Mouse (Mus musculus) ES-CJ7 (cell line): Measurements from ENCODE around the gene Smarca2.
"Not testable (repeated sequence)": the region's sequence is repeated elsewhere in the genome, so short reads cannot be mapped to it uniquely, and the experiment has no call there.

ENCODE experiments used
- DNase-seq: peaks from one replicate; pipeline ENCODE4 v3.0.0; 2011; ENCODE audit warnings: low read depth, low spot score

Gene Smarca2

DNA sequence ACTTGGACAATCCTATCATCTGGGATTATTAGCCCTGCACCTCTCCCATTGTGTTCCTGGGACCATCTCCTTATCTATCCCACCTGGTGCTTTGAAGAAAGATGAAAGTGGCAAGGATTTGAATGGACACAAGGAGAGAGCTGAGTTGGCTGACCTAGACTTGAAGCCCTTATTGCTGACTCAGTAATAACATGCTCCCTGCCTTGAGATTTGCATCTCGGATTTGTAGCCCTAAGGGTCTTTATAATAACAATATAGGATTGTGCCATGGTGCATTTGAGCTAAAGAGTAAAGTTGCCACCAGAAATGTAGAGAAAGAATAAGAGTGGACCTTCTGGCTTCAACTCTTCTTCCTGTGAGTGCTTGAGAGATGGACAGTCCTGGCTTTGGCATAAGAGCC, 11.4 kb downstream of the Smarca2 start:
- DNase-seq = no peak

DNA sequence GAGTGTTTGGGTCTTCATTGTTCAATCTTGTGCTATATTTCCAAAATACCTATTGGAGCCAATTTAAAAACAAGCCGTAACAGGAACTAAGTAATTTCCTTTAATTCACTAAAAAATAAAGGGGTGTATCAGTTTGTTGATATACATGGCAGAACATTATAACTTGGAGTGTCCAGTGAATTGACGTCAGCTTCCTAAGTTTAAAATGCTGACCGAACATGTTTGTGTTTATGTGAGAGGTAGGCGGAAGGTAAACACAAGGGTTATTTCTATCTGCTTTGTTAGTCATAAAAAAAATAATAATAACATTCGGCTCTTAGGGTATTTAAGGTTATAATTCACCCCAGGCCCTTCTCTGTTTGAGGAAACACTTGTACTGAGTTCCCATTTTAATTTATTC, 12.4 kb downstream of the Smarca2 start:
- DNase-seq = no peak

DNA sequence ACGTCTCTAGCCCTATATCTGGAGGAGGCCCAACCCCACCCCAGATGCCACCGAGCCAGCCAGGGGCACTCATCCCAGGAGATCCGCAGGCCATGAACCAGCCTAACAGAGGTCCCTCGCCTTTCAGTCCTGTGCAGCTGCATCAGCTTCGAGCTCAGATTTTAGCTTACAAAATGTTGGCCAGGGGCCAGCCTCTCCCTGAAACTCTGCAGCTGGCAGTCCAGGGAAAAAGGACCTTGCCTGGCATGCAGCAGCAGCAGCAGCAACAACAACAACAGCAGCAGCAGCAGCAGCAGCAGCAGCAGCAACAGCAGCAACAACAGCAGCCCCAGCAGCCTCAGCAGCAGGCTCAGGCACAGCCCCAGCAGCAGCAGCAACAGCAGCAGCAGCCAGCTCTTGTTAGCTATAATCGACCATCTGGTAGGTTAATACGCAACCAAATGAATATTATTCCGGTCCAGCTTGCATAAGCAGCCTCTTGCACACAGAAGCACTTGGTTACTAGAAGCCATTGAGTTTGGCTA, 25.9 kb downstream of the Smarca2 start:
- no peak for DNase-seq

DNA sequence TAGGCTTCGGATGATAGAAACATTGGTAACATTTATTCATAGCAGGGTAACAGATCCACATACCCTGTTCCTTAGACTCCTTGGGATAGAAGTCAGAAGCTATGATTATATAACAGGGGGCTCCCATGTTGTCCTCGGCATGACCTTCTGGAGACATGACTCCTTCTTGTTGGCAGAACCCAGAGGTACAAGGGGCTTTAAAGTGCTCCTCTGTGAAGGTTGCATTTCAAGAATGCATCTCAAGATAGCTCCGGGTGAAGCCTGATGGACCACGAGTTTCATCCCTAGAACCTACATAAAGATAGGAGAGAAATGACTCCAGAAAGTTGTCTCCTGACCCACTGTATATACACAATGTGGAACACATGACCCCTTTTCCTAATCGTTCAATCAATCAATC, 27.4 kb downstream of the Smarca2 start:
- no peak for DNase-seq

DNA sequence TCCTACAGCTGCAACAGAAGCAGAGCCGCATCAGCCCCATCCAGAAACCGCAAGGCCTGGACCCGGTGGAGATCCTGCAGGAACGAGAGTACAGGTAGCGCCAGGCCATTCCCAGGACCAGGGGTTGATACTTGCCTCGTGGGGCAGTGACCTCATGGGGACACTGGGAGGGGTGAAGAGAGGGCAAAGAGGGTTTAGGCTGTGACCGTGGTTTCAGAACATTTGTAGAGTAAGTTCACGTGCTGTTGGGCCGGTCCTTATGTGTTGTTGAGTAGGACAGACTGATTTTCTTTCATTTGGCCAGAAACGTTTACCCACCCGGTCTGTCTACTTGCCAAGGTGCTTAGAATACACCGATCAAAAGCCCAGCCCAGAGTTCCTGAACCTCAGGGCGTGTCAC, 35.7 kb downstream of the Smarca2 start:
- DNase-seq = no peak

DNA sequence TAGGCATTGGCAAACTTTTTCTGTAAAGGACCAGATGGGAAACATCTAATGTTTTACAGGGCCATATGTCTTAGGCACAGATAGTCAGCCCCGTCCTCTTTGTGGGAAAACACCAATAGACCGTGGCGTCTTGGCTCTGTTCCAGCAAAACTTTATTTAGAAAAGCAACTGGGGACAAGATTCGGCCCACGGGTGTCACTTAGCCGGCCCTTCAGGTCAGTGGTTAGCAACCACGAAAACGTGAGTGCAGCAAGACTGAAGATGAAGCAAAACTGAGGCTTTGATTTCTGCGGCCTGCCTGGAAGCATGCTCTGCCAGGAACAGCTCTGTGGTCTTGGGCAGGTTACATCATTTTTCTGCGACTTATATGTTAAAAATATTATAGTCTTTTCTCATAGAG, 36.4 kb downstream of the Smarca2 start:
- DNase-seq = no peak

DNA sequence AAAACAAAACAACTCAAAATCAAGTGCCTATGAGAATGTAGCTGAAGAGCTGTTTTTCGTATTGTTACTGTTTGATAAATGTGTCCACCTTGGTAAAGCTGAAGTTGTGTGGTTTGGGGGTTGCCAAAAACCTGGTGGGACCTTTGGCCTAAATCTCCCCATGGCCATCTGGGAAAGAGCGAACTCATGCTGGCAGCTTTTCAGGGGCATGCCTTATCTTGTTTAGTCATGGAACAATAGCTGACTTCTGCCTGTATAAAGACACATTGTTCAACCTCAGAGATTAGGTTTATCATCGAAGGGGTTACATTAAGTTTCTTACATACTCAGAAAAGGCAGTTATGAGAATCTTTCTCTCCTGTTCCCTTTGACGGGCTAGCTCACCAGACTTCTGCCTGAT, 38.2 kb downstream of the Smarca2 start:
- no peak for DNase-seq

DNA sequence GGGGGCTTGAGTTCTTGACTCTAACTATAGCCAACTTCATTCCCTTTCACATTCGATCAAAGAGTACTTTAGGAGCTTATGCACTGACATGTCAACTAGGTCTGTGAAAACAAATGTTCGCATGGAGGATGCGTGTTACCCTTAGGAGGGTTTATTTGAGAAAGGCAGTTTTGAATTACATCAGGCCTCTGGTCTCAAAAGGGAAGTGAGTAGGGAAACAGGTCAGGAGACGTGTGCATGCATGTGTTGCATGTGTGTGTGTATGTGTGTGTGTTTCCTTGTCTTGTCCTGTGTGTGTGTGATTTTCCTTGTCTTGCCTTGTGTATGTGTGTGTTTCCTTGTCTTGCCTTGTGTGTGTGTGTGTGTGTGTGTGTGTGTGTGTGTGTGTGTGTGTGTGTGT, 39.1 kb downstream of the Smarca2 start:
- no peak for DNase-seq

DNA sequence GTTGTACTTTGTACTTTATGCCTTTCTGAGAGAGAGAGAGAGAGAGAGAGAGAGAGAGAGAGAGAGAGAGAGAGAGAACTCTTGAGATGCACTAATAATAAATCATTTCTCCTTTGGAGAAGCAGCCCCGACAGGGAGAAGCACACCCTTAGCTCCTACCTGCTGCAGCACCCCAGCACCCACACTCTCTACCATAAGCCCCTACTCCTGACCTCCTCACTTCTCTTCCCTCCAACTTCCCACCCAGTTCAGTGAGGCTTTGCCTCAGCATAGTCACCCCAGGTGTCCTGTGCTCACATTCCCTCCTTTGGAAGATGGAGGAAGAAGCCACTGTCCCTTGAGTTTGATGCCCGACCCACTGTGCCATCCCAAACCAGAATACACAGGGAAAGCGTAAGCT, 40.2 kb downstream of the Smarca2 start:
- no peak for DNase-seq

DNA sequence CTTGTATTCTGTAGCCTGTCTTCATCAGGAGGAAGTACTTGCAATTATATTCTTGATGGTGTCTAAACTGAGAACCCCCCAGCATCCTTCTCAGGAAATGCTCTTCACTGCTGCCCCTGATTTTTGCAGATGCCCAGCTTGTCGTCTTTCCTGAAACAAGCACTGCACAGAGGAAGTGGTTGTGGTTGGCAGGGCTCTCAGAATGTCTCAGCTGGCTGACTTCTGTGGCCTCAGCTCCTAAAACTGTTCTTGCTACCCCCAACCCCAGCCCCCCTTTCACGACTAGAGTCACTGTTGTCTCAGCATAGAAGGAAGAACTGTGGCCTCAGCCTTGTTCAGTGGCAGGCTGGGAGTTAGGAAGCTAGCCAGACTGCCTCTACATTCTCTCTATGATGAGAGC, 41.3 kb downstream of the Smarca2 start:
- no peak for DNase-seq

DNA sequence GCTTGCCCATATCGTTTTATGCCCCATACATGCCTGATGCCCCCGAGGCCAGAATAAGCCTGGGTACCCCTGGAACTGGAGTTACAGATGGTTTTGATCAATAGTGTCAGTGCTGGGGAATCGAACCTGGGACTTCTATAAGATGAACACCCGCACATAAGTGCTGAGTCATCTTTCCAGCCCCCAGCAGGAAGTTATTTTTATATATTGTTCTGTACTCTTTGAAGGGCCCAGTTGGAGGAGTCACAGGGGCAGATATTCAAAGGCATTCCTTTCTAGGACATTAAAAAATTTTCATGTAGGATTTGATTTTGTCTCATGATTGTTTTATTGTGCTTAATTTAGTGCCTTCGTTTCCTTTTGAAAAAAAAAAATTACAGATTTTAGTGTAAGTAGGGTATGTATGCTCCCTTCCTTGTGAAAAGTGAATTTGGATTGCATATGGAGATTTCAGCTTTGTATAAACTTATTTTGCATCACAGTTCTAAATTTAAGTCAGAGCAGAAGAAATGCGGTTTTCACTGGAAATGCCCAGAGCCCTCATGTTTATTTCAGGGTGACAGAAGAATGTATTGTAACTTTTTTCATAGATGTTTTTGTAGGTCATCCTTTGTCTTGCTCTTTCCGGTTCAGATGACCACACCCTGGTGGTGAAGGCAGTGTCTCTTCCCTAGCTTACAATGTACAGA, 45.9 kb downstream of the Smarca2 start:
- no peak for DNase-seq

DNA sequence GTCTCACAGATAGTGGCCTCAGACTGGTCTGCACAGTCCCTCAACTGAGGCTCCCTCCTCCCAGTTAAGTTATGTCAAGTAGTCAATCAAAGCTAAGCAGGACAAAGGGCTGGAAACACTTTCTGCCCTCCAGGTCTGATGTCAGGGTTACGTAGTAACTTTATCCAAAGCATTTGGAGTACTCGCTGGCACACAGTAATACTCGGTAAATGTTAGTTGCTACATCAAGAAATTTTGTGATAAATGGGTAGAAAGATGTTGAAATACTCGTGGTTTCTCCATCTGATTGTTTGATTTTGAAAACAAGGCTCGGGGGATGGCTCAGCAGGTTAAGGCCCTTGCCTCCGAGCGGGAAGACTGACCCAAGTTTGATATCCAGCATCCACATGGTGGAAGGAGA, 53.5 kb downstream of the Smarca2 start:
- DNase-seq = no peak

DNA sequence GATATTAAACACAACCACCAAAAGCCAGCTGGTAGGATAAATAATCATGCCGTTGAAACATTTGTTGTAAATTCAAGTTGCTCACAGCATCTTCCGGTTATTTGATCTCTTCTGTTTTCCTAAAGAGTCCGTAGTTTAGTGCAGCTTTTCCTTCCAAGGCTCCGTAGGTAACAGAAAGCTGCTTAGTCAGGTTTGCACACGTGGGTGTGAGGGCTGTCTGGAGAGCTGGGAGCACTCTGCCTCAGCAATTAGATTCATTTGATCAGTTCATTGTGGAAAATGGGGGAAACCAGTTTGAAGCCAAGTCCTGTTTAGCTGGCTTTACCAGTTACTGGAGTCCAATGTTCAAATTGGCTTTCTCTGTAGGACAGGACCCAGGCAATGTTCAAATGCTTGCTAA, 55.1 kb downstream of the Smarca2 start:
- DNase-seq = no peak

DNA sequence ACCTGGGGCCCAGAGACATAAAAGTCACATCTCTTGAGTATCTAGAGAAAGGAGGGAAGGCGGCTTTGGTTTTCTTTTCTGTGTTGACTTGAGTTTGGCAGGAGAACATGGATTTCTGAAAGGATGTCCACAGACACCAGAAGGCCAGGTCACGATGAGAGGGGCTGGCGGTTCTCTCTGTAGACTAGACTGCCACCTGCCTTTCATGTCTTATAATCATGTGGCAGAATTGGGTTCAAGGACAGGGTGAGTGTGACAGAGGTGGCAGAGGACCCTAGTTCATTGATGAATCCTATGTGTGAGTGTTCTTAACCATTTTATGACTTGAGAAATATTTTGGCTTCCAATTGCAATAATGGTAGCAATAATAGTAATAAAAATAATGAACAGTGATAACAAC, 56.3 kb downstream of the Smarca2 start:
- no peak for DNase-seq

DNA sequence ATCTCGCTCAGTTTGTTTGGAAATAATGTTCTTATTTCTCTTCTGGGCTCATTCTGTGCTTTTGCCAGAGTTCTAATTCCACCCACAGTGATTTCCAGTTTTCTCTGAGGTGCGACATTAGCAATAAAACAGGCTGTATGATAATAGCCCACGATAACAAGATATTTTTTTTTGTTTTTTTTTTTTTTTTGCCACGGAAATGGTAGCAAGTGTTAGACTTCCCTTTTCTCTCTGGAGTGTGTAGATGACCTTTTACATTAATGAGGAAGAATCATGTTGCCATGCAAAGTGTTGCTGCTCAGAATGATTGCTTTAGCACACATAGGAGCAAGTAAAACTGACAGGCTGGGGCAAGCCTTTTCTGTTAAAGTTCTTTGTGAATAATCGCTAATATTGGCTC, 61.5 kb downstream of the Smarca2 start:
- DNase-seq = no peak

DNA sequence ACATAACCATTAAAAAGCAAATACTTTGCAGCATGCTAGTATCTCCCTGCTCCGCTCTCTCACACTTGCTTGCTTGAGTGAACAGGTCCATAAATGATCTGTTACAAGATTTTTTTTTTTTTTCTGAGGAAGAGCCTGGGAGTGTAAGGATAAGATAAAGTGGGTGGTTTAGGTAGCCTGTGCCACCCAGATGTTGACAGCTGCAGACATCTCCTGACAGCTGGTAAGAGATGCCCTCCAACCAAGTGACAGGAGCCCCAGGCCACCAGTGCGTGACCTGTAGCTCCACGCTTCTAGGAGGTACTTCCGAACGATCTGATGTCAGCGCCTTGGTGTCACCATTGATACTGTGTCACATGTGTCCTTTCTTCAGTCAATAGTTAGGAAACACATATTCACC, 65.2 kb downstream of the Smarca2 start:
- no peak for DNase-seq

DNA sequence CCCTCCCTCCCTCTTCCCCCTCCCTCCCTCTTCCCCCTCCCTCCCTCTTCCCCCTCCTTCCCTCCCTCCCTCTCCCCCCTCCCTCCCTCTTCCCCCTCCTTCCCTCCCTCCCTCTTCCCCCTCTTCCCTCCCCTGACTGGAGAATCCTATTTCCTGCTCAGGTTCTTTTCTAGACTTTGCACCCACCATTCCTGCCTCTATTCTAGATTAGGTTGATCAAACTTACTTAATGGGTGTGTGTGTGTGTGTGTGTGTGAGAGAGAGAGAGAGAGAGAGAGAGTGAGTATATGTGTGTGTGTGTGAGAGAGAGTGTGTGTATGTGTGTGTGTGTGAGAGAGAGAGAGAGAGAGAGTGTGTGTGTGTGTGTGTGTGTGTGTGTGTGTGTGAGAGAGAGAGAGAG, 66.6 kb downstream of the Smarca2 start:
- not testable (repeated sequence) for DNase-seq

DNA sequence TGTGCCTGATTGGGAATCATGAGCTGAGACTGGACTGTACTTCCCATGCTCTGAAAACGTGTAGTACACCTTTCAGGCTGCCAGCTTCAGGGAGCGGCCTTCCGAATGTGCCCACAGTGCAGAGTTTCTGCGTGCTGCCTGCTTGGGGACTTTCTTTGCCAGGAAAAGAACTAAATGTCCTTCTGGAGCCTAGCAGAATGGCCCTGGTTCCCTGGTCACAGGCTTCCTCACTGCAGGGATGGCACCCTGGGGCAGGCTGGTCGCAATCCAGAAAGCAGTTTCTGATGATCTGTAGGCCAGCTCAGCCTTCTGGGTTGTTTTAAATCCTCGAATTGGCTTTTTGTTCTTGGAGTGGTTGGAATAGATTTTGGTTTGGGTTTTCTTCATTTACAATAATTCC, 71.1 kb downstream of the Smarca2 start:
- DNase-seq = no peak

DNA sequence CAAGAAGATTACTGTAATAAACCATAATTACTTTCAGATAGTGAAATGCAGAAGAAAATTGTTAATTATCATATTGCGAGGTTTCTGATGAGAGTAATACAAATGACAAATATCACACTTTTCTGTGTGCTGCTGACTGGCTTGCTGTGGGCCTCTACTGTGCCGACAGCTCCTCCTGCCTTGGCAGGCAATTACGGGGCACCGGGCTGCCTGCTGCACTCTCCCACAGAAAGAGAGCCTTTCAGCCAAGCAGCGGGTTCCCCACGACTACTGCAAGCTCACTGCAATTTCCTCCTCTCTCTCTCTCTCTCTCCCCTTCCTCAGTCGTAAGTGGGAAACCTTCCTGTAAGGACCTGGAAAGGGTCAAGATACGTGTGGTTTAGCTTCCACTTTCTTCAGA, 73.7 kb downstream of the Smarca2 start:
- DNase-seq = no peak

DNA sequence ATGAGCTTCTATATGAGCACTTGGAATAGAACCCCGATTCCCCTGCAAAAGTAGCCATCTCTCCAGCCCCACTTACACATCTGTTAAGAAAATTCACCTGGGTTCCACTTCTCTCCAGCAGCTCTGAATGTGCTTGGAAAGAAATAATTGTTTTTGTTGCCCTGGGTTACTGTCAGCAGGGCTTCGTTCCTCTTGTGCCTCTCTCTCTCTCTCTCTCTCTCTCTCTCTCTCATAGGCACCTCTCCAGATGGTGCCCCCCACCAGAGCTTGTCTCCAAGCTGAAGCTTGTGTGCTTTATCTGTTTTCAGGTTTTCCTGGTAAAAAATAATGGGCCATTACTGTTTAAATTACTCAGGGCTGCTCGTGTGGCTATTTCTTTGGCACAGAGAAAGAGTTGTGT, 74.8 kb downstream of the Smarca2 start:
- DNase-seq = no peak

DNA sequence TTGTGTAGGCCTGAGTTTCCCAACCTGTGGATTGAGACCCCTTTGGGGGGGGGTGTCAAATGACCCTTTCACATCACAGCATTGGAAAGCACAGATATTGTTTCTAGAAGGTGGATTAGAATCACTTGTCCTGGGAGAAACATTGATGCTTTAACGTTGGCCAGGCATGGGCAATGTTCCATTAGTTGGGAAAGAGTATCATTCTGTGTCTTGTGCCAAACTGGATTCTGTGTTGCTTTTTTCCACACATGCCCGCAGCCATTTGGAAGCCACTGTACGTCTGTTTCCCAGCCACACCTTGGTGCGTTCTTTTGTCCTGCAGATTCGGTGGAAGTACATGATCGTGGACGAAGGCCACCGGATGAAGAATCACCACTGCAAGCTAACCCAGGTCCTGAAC, 76.7 kb downstream of the Smarca2 start:
- no peak for DNase-seq

DNA sequence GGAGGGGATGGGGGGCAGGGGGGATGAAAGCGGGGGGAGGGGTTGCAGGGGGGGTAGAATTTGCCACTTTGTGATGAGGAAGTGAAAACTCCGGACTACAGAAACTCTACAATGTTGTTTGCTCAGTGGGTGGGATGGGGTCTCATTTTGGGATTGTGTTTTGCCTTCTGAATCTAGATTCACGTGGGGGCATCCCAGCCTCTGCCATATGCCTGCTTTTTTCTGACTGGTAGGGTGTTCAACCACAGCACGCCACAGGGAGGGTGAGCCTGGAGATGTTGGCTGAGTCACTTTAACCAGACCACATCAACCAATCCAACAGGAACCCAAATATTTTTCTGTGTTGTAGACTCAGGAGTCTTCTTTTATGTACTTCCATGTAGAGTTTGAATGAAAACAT, 77.3 kb downstream of the Smarca2 start:
- no peak for DNase-seq

DNA sequence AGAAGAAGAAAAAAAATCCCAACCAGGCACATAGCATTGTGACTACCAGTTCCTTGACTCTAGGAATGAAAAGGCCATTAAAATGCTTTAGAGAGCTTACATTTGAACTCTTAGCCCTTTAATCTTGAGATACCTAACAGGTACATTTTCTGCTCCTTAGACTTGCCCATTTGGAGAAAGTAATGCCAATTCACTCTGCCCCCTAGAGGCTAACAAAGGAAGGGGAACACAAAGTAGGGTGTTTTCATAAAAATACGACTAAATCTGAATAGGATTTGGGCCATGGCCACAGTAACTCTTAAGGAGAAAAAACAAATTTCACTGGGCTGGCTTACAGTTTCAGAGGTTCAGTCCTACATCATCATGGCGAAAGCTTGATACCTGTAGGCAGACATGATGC, 77.9 kb downstream of the Smarca2 start:
- DNase-seq = peak; percentile 16

DNA sequence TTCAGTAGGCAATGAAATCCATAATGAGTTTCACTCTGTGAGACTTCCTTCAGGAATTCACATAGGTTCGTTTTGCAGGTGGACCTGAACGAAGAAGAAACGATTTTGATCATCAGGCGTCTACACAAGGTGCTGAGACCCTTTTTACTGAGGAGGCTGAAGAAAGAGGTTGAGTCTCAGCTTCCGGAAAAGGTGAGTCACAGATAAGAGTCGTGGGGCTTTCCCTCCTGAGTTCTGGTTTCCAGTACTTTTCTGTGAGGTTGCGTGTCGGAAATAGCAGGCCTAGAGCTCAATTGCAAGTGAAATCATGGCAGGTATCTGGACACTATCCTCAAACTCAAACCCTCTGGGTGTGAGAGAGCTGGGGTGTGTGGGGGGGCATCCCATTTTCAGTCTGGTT, 78.9 kb downstream of the Smarca2 start:
- DNase-seq = no peak
